In genomic region chr16:90181673-90182072, GRCm38 (mm10) we compare ENCODE assay signal across 16 mouse cellular contexts. TPM values are rescaled to one million over a fixed set of nuclear protein-coding genes. Genes with fewer than 3 reads are reported as not detected.
DNase-seq lines count a peak whose midpoint lies in the region; ATAC-seq lines count a peak whose summit lies in the region.
"Had no signal": no experiment of that assay in that cellular context is flagged by ENCODE, and none has a peak within 500 bp of the region (broad histone marks: within the 10 kb centered on the region; RNA-seq: fewer than 3 reads in every experiment).

No protein-coding gene starts in this region.

- H3K4me2 ChIP-seq in heart, embryonic 12.5 days = no peak overlapping the region
- H3K4me2 ChIP-seq: hindbrain, embryonic 15.5 days; lung, embryonic 15.5 days; midbrain, embryonic 12.5 days had no signal

- H3K9ac ChIP-seq in heart, embryonic 12.5 days = no peak overlapping the region
- H3K9ac ChIP-seq: hindbrain, embryonic 15.5 days; lung, embryonic 15.5 days; midbrain, embryonic 12.5 days had no signal

- WGBS in heart, embryonic 12.5 days = 81% methylated on average over 8 of the region's 8 CpGs

- no peak overlapping the region for H3K4me3 ChIP-seq in heart, embryonic 12.5 days
- H3K4me3 ChIP-seq: forebrain, embryonic 10.5 days; heart, adult 2 months; hindbrain, embryonic 15.5 days; lung, embryonic 15.5 days; midbrain, embryonic 12.5 days had no signal

- no peaks in the 10 kb centered on the region for H3K4me1 ChIP-seq in heart, embryonic 12.5 days (replicated peaks)

- peak; percentile 34 for DNase-seq in kidney, adult 11 months
- DNase-seq in kidney, adult 9 months = no peak
- DNase-seq in adrenal gland, adult 8-10 months = peak; percentile 59
- DNase-seq in adrenal gland, postnatal 25 days = peak; percentile 50
- peak; percentile 22 for DNase-seq in lung, postnatal 10 days
- DNase-seq in gastrocnemius, postnatal 4 days (ENCODE audit: low spot score in 2 of 2) = no peak
- no peak for DNase-seq in frontal cortex, postnatal 10 days (ENCODE audit: low spot score in 2 of 2)
- DNase-seq: layer of hippocampus, adult 9-11 months; liver had no signal

- no peaks in the 10 kb centered on the region for H3K36me3 ChIP-seq in heart, embryonic 12.5 days
- H3K36me3 ChIP-seq: forebrain, embryonic 10.5 days; hindbrain, embryonic 15.5 days; lung, embryonic 15.5 days; midbrain, embryonic 12.5 days had no signal

- H3K27me3 ChIP-seq in heart, embryonic 12.5 days (replicated peaks) = no peaks in the 10 kb centered on the region
- H3K27me3 ChIP-seq: lung, embryonic 15.5 days had no signal

- H3K27ac ChIP-seq in heart, embryonic 12.5 days (ENCODE audit: poor library complexity, severe bottlenecking) = no peak overlapping the region
- H3K27ac ChIP-seq: forebrain, embryonic 10.5 days; heart, adult 2 months; hindbrain, embryonic 15.5 days; kidney, postnatal 0 days; lung, embryonic 15.5 days; midbrain, embryonic 12.5 days had no signal

- ATAC-seq in heart, embryonic 12.5 days (ENCODE audit: insufficient number of reproducible peaks, low FRiP score) = no peak

- H3K9me3 ChIP-seq in heart, embryonic 12.5 days (replicated peaks) = no peaks in the 10 kb centered on the region
- H3K9me3 ChIP-seq: forebrain, embryonic 10.5 days; hindbrain, embryonic 15.5 days; lung, embryonic 15.5 days; midbrain, embryonic 12.5 days had no signal

RNA-seq across cellular contexts. Expression of gene Tiam1, which starts 38.1 kb away (rescaled TPM):
- total RNA-seq in adrenal gland, adult 8-10 months (2022) = 100 to 1,000 TPM in 1 of 4 experiments, 10 to 100 TPM in 3; 69.6 to 107 (median 85.5) TPM
- 80.4 and 89.0 TPM in 2 replicates for total RNA-seq in adrenal gland, postnatal 25 days (2021)
- 10 to 100 TPM; 14.5 to 15.5 TPM for total RNA-seq in gastrocnemius, postnatal 4 days (2021)
- polyA plus RNA-seq in heart, embryonic 12.5 days (2016; fragmentation: Nextera tagmentation; extraction: Ambion mirVana) = 15.4 and 16.9 TPM in 2 replicates

RNA-seq across cellular contexts. Expression of gene Sod1, which starts 38.9 kb away (rescaled TPM):
- 1,000 to 10,000 TPM; 1,130 to 1,752 (median 1,322) TPM for total RNA-seq in adrenal gland, adult 8-10 months (2022)
- total RNA-seq in adrenal gland, postnatal 25 days (2021) = 1,418 and 1,524 TPM in 2 replicates
- total RNA-seq in gastrocnemius, postnatal 4 days (2021) = 100 to 1,000 TPM; 404 to 416 TPM
- polyA plus RNA-seq in heart, embryonic 12.5 days (2016; fragmentation: Nextera tagmentation; extraction: Ambion mirVana) = 875 and 884 TPM in 2 replicates

Comparison
In these comparisons a context has a peak if more than half of its experiments do, and no peak if none do; other contexts are left out.
1. DNase-seq: peak in kidney, adult 11 months (single experiment), adrenal gland, adult 8-10 months (single experiment), adrenal gland, postnatal 25 days (single experiment) and lung, postnatal 10 days (single experiment); none in kidney, adult 9 months (single experiment), gastrocnemius, postnatal 4 days (0 of 2) and frontal cortex, postnatal 10 days (0 of 2).